Mouse (Mus musculus) cerebral cortex, adult 2 months (tissue): ENCODE results near the gene Gm20388.

Source experiments
- WGBS: fragments of 180-500 bp; shearing (Covaris S2); methylation state at CpG from one replicate; pipeline ENCODE4 v1.1.7; 2018; 5-methylcytosine and 5-hydroxymethylcytosine counted together

Gene Gm20388

GRCm38 (mm10) chr8:124274441-124275120 lies 4363.9 kb downstream of the Gm20388 start:
- 24% methylated on average over 10 of the region's 10 CpGs for WGBS

- 43% methylated on average over 10 of the region's 10 CpGs for WGBS
These were observed 4364.9 kb downstream of the Gm20388 start for GRCm38 (mm10) chr8:124275377-124276071.

GRCm38 (mm10) chr8:124277951-124278910 lies 4367.6 kb downstream of the Gm20388 start:
- 63% methylated on average over 24 of the region's 24 CpGs for WGBS

GRCm38 (mm10) chr8:124278956-124279689 lies 4368.5 kb downstream of the Gm20388 start:
- WGBS, result 84% methylated on average over 7 of the region's 7 CpGs

GRCm38 (mm10) chr8:124279690-124279985 lies 4369.0 kb downstream of the Gm20388 start:
- 96% methylated on average over 5 of the region's 5 CpGs for WGBS

- 47% methylated on average over 11 of the region's 11 CpGs for WGBS
These were observed 4371.3 kb downstream of the Gm20388 start for GRCm38 (mm10) chr8:124281700-124282541.

- WGBS, result 76% methylated on average over 12 of the region's 12 CpGs
These were observed 4372.4 kb downstream of the Gm20388 start for GRCm38 (mm10) chr8:124282878-124283630.

- 64% methylated on average over 11 of the region's 11 CpGs for WGBS
These were observed 4373.1 kb downstream of the Gm20388 start for GRCm38 (mm10) chr8:124283644-124284332.

GRCm38 (mm10) chr8:124284333-124284711 lies 4373.7 kb downstream of the Gm20388 start:
- 69% methylated on average over 6 of the region's 6 CpGs for WGBS

- 51% methylated on average over 9 of the region's 9 CpGs for WGBS
These were observed 4374.4 kb downstream of the Gm20388 start for GRCm38 (mm10) chr8:124284984-124285576.

- WGBS, result 71% methylated on average over 4 of the region's 4 CpGs
These were observed 4376.0 kb downstream of the Gm20388 start for GRCm38 (mm10) chr8:124286461-124287124.

- 63% methylated on average over 4 of the region's 4 CpGs for WGBS
These were observed 4377.7 kb downstream of the Gm20388 start for GRCm38 (mm10) chr8:124288215-124288864.

GRCm38 (mm10) chr8:124289481-124290050 lies 4378.9 kb downstream of the Gm20388 start:
- 46% methylated on average over 5 of the region's 5 CpGs for WGBS

- WGBS, result 70% methylated on average over 9 of the region's 9 CpGs
These were observed 4380.5 kb downstream of the Gm20388 start for GRCm38 (mm10) chr8:124290911-124291691.

- 87% methylated on average over 5 of the region's 5 CpGs for WGBS
These were observed 4381.1 kb downstream of the Gm20388 start for GRCm38 (mm10) chr8:124291693-124292092.

- 46% methylated on average over 9 of the region's 9 CpGs for WGBS
These were observed 4382.3 kb downstream of the Gm20388 start for GRCm38 (mm10) chr8:124292965-124293364.

GRCm38 (mm10) chr8:124294425-124294824 lies 4383.8 kb downstream of the Gm20388 start:
- WGBS, result 53% methylated on average over 6 of the region's 6 CpGs
